Mouse (Mus musculus): ENCODE results near the gene Piga. TPM values are rescaled to one million over a fixed set of nuclear protein-coding genes. Genes with fewer than 3 reads are reported as not detected.

The Piga gene
- total and polyA plus RNA-seq, 3 experiments = 9.2 to 17.8 (median 14.7) TPM

- H3K4me3 ChIP-seq (replicated peaks in 1 of 3; ENCODE audit: low read depth in 2 of 3, low read length in 2 of 3, poor library complexity in 1 of 3) = no peak overlapping the region
- H3K79me2 ChIP-seq (replicated peaks; ENCODE audit: control insufficient read depth, extremely low read depth, insufficient read depth, poor library complexity, severe bottlenecking) = no peaks in the 10 kb centered on the region
- no peaks in the 10 kb centered on the region for H3K4me1 ChIP-seq (ENCODE audit: control insufficient read depth in 1 of 2, insufficient read depth in 2 of 2)
- H3K9me3 ChIP-seq (replicated peaks; ENCODE audit: low read length) = no peaks in the 10 kb centered on the region
- H3K4me2 ChIP-seq (ENCODE audit: insufficient read depth, low read depth, poor library complexity, severe bottlenecking) = no peak overlapping the region
- dilution Hi-C loops (cut with MboI; ENCODE audit: extremely low pct_ligation_motif_present, extremely low pct_unique_long_range_greater_than_20kb, low sequenced_read_pairs) = no loop called here
- no peak overlapping the region for H3K27ac ChIP-seq (ENCODE audit: insufficient read depth, low read depth)
- peaks cover 0 to 3% of the 10 kb centered on the region in 2 experiments for H3K36me3 ChIP-seq (replicated peaks in 1 of 2; ENCODE audit: control insufficient read depth in 1 of 2, insufficient read depth in 1 of 2, low read length in 1 of 2)
- H3K9ac ChIP-seq (ENCODE audit: insufficient read depth, low read depth) = no peak overlapping the region
- TF ChIP-seq IRF4 (IDR thresholded peaks at IDR 0.05; ENCODE audit: low read depth, low read length) = no peak
- no peak for TF ChIP-seq MEF2A (IDR thresholded peaks at IDR 0.05; ENCODE audit: borderline replicate concordance, low read depth, low read length)
- no peak for TF ChIP-seq ETS1 (conservative IDR thresholded peaks at IDR 0.05; ENCODE audit: low read depth, low read length)
- TF ChIP-seq ZC3H11A (IDR thresholded peaks at IDR 0.05; ENCODE audit: low read depth, low read length) = no peak
- no peak for TF ChIP-seq RCOR1 (conservative IDR thresholded peaks at IDR 0.05; ENCODE audit: low read depth, low read length)
- no peak for TF ChIP-seq SIN3A (IDR thresholded peaks at IDR 0.05; ENCODE audit: low read length)
- TF ChIP-seq MAX (IDR thresholded peaks at IDR 0.05; ENCODE audit: low read length) = no peak
- no peak for TF ChIP-seq JUND (conservative IDR thresholded peaks at IDR 0.05; ENCODE audit: low read depth, low read length)
- no peak for TF ChIP-seq ZKSCAN1 (IDR thresholded peaks at IDR 0.05; ENCODE audit: borderline replicate concordance, low read depth, low read length)
- TF ChIP-seq CTCF (conservative IDR thresholded peaks at IDR 0.05 in 1 of 2, IDR thresholded peaks at IDR 0.05 in 1 of 2; ENCODE audit: low read depth in 2 of 2, low read length in 2 of 2) = no peak
- in situ Hi-C loops (cut with MboI; ENCODE audit: low pct_ligation_motif_present, low pct_unique_long_range_greater_than_20kb, low sequenced_read_pairs) = no loop called here
- H3K27me3 ChIP-seq (replicated peaks) = no peaks in the 10 kb centered on the region
- DNase-seq (ENCODE audit: extremely low read depth) = no peak
Measured at GRCm38 (mm10) chrX:164440140-164440539, 20.6 kb downstream of the Piga start.

GRCm38 (mm10) chrX:164440703-164441102 lies 21.1 kb downstream of the Piga start:
- Histone ChIP-seq H3K79me2 (replicated peaks; ENCODE audit: control insufficient read depth, extremely low read depth, insufficient read depth, poor library complexity, severe bottlenecking) (no peaks in the 10 kb centered on the region), H3K4me2 (ENCODE audit: insufficient read depth, low read depth, poor library complexity, severe bottlenecking) (no peak overlapping the region), H3K36me3 (replicated peaks in 1 of 2; ENCODE audit: control insufficient read depth in 1 of 2, insufficient read depth in 1 of 2, low read length in 1 of 2) (peaks cover 0 to 3% of the 10 kb centered on the region in 2 experiments), H3K4me1 (ENCODE audit: control insufficient read depth in 1 of 2, insufficient read depth in 2 of 2) (no peaks in the 10 kb centered on the region), H3K27ac (ENCODE audit: insufficient read depth, low read depth) (no peak overlapping the region), H3K9me3 (replicated peaks; ENCODE audit: low read length) (no peaks in the 10 kb centered on the region), H3K9ac (ENCODE audit: insufficient read depth, low read depth) (no peak overlapping the region), H3K4me3 (replicated peaks in 1 of 3; ENCODE audit: low read depth in 2 of 3, low read length in 2 of 3, poor library complexity in 1 of 3) (no peak overlapping the region), H3K27me3 (replicated peaks) (no peaks in the 10 kb centered on the region)
- in situ Hi-C loops (cut with MboI; ENCODE audit: low pct_ligation_motif_present, low pct_unique_long_range_greater_than_20kb, low sequenced_read_pairs) (no loop called here), dilution Hi-C loops (cut with MboI; ENCODE audit: extremely low pct_ligation_motif_present, extremely low pct_unique_long_range_greater_than_20kb, low sequenced_read_pairs) (no loop called here)
- TF ChIP-seq JUND (conservative IDR thresholded peaks at IDR 0.05; ENCODE audit: low read depth, low read length) (no peak), GABPA (IDR thresholded peaks at IDR 0.05; ENCODE audit: insufficient replicate concordance, low read depth, low read length) (no peak), TBP (conservative IDR thresholded peaks at IDR 0.05; ENCODE audit: low read depth, low read length) (no peak), SIN3A (IDR thresholded peaks at IDR 0.05; ENCODE audit: low read length) (no peak), CHD1 (IDR thresholded peaks at IDR 0.05; ENCODE audit: low read depth, low read length) (no peak), UBTF (IDR thresholded peaks at IDR 0.05; ENCODE audit: low read depth, low read length) (no peak), MAX (IDR thresholded peaks at IDR 0.05; ENCODE audit: low read length) (no peak), MYC (IDR thresholded peaks at IDR 0.05; ENCODE audit: low read depth, low read length) (no peak), NELFE (IDR thresholded peaks at IDR 0.05; ENCODE audit: low read depth, low read length) (no peak), PAX5 (IDR thresholded peaks at IDR 0.05; ENCODE audit: low read length) (no peak), SMC3 (IDR thresholded peaks at IDR 0.05; ENCODE audit: low read depth, low read length) (no peak), POLR2AphosphoS2 (IDR thresholded peaks at IDR 0.05; ENCODE audit: low read depth, low read length) (no peak), KAT2A (IDR thresholded peaks at IDR 0.05; ENCODE audit: insufficient replicate concordance, low read length) (no peak), MXI1 (IDR thresholded peaks at IDR 0.05; ENCODE audit: low read depth, low read length) (no peak)
- DNase-seq (ENCODE audit: extremely low read depth) = no peak

Measured in CH12.LX (cell line).